Mouse (Mus musculus): ENCODE data around the gene D7Ertd443e.

D7Ertd443e gene

GRCm38 (mm10) chr7:134289126-134289525, 96.3 kb downstream of the D7Ertd443e start:
- no peak for DNase-seq (ENCODE audit: low spot score)

GRCm38 (mm10) chr7:134287570-134288222, 97.8 kb downstream of the D7Ertd443e start:
- peak; percentile 58 for DNase-seq (ENCODE audit: low spot score)

- no peak for DNase-seq (ENCODE audit: low spot score)
Observed at GRCm38 (mm10) chr7:134272956-134273355, 112.5 kb downstream of the D7Ertd443e start.

- DNase-seq (ENCODE audit: low spot score), result no peak
Observed at GRCm38 (mm10) chr7:134272421-134272820, 113.0 kb downstream of the D7Ertd443e start.

DNA sequence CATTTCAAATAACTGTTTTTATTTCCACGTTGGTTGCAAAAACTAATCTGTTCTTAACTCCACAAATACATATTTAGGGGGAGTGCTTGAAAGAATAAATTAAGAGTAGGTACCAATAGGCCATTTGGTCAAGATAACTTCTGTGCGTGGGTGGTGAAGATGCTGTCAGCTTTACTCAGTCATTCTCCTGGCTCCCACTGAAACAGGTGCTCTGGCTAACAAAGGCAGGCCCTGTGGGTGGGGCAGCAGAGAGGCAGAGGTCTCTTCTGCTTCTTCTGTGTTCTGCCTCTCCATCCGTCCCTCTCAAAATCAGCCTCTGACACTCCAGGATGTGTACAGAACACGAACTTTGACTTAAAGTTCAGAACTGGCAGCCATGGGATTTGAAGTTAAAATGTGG, 119.7 kb downstream of the D7Ertd443e start:
- no peak for DNase-seq (ENCODE audit: low spot score)

DNA sequence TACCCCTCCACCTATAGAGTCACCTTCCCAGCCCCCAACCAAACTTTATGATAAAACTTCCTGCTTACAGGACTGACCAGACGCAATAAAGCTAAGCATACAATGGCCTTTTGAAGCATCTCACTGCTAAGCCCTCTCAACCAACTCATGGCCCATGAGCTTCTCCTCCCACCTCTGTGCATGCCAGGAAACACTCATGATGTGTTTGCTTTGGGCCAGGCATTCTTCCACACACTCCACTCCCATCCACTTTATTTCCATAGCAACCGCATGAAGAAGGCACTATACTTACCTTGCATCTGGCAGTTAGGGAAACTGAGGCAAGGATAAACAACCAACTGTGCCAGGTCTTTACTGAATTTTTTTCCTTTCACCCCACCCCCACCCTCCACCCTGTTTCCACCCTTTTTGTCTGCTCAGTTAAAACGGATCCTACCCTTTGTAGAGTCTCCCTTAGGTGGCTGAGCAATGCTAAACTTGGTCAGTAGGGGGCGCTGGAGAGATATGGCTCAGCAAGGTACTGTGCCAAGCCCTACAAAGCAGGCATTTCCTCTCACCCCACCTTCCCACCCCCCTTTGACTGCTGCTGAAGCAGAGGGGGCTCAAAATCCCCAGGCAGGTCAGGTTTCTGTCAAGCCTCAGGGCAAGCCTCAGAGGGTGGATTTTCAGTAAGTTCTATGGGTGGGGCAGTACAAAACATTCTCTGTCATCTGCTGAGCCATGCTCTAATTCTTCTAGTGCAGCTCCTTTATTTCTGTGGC, 122.1 kb downstream of the D7Ertd443e start:
- DNase-seq (ENCODE audit: low spot score), result peak; percentile 46

DNA sequence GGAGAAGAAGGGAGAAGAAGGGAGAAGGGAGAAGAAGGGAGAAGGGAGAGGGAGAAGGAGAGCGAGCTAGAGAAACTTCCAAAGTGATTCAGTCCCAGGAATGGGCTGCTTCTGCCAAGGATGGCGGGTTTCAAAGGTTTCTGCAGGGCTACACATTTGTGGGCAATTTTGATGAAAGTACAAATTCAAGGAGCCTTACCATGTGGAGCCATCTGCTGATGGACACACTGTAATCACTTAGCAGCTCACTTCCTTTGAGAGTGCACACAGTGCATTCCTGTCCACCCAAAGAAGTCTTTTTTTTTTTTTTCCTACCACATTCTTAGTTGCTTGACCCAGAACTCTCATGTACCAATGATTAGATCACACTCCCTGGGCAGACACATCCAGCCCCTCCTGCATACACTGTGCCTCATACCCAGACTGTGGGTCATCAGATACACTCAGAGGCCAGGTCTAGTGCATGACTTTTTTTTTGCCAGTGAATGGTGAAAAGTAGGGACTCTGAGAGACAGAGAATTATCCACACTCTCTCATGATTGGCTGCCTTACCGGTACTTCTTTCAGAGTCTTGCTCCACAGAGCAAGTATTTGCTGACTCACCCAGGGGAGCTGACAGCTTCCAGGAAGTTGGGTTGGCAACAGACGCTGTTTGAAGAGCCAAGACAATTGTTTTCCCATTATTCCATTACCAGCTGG, 124.3 kb downstream of the D7Ertd443e start:
- DNase-seq (ENCODE audit: low spot score), result peak; percentile 6

GRCm38 (mm10) chr7:134250273-134250870, 135.1 kb downstream of the D7Ertd443e start:
- DNase-seq (ENCODE audit: low spot score), result no peak

DNA sequence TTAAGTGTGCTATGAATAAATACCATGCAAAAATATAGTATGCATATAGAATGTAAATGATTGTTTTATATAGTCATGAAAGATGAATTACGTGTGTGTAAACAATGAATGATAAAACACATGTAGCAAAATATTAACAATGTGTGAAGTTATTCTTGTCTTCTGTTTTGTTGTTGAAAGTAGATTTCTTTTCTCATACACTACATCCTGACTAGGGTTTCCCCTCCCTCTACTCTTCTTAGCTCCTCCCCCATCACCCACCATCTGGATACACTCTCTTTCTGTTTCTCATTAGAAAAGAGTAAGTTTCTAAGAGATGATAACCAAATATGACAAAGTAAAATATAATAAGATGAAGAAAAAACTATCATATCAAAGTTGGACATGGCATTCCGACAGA, 137.4 kb downstream of the D7Ertd443e start:
- DNase-seq (ENCODE audit: low spot score), result no peak

DNA sequence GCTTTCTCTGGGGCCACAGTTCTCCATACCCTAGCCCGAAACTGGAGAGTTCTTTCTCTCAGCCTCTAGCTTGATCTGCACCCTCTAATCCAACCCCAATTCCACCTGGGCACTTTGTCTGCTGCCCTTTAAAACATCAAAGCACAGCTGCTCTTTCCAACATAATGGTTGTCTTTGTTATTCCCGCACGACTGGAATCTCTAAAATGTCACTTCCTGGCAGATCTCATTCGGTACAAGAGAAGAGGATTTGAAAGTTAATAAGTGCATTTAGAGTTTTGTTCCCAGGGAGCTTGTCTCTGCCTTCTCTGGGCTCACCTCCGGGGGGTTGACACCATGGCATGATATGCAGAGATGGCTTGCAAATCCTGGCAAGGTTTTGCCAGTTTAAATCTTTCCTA, 138.8 kb downstream of the D7Ertd443e start:
- DNase-seq (ENCODE audit: low spot score), result no peak

DNA sequence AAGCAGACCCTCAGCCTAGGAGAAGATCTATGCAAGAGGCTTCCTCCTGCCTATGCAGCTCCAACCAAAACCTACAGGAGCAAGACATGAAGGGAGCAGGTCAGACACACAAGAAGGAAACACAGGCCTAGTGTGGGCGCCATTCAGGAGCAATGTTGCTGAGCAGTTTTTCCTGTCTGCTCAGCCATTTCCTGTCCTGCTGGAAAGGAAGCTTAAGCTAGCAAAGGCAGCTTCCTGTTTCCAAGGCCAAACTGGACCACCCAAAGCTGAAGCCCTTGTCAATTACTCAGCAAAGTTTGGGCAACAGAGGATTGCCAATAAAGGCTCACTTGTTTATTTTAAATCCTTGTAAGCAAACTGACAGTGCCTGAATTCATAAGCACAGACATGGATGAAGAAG, 142.7 kb downstream of the D7Ertd443e start:
- no peak for DNase-seq (ENCODE audit: low spot score)

- no peak for DNase-seq (ENCODE audit: low spot score)
Observed at GRCm38 (mm10) chr7:134241212-134241611, 144.2 kb downstream of the D7Ertd443e start.

GRCm38 (mm10) chr7:134240579-134240978, 144.9 kb downstream of the D7Ertd443e start:
- DNase-seq (ENCODE audit: low spot score), result no peak

- no peak for DNase-seq (ENCODE audit: low spot score)
Observed at GRCm38 (mm10) chr7:134238863-134239262, 146.6 kb downstream of the D7Ertd443e start.

DNA sequence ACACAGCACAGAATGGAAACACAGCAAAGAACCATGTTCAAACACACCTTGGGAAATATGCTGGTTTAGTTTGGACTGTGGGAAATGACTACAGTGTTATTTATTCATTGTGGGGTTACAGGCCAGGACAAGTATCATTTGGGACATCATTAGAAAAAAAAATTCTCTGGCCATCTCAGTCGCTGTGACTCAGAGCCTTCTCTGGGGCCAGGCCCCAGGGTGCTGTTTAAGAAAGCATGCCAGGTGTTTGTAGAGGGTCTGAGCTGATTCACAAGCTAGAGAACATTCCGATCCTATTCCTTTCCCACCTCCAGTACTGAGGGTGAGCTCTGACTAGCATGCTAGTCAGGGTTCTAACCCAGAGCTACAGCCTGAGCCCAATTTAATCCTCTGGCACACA, 148.1 kb downstream of the D7Ertd443e start:
- DNase-seq (ENCODE audit: low spot score), result no peak

DNA sequence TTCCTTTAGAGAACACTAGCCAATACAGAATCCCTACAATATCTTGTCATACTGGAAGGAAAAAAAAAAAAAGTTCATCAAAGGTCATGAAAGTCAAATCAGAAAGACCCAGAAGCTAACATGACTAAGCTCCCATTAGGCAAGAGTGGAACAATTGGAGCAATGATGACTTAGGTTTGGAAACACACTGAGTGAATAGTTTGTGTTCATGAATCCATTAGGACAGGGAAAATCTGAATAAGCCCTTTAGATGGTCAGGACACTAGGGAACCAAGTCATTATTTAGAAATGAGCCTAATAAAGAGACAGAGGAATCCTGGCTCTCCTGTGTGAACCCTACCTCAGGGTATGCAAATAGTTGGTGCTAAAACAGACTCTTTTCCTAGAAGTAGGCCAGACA, 148.7 kb downstream of the D7Ertd443e start:
- no peak for DNase-seq (ENCODE audit: low spot score)

- DNase-seq (ENCODE audit: low spot score), result no peak
Observed at GRCm38 (mm10) chr7:134235552-134235951, 149.9 kb downstream of the D7Ertd443e start.

- DNase-seq (ENCODE audit: low spot score), result no peak
Observed at GRCm38 (mm10) chr7:134231378-134232346, 153.8 kb downstream of the D7Ertd443e start, which contains the start of gene Adam12. Gene Adam12, minus strand, starts transcription at chr7:134232146.

GRCm38 (mm10) chr7:134230708-134231107, 154.8 kb downstream of the D7Ertd443e start:
- no peak for DNase-seq (ENCODE audit: low spot score)

DNA sequence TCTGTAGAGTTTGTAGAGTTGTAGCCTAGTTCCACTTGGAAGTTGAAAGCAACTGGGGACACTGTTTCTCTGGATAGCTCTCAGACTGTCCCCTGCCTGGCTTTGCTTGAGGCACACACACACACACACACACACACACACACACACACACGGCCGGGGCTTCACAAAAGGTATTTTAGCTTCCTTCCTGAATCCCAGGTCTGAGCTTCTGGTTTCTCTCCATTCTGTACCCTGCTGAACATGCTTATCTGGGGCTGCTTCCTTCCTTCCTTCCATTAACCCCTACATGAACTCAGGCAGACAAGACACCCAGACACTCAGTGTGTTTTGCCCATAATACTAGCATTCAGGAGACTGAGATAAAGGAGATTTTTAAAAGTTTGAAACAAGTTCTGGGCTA, 155.6 kb downstream of the D7Ertd443e start:
- peak; percentile 17 for DNase-seq (ENCODE audit: low spot score)

DNA sequence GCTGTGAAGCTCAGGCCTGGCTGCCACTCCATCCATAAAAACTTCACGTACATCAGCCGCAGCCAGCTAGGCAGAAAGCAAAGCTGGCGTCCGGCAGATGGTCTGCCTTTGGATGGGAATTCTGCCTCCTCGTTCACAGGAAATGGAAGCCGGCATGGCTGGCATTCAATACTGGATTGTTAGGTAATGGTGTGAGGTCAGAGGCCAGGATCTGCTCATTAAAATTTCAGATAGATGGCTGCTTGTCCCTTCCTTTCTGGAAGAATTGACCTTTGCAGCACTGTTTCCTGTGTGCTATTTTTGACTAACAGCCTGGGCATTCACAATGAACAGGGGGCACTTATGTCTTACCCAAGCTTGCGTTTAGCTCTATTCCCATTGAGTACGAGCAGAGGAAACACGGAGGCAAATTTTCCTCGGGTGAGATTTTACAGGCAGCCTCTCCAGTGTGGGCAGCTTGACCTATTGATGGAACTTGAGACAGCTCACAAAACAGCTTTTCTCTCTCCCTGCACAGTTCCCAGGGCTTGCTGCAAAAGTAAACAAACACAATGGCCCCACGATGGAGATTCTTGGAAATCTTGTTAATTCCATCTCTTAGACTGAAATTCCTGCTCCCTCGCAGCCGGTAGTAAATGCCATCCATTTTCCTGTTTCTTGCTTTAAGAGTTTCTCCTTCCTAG, 157.5 kb downstream of the D7Ertd443e start:
- DNase-seq (ENCODE audit: low spot score), result peak; percentile 50
